ENCODE assay signal across 23 mouse cellular contexts in genomic region chr13:119679721-119680120, GRCm38 (mm10). TPM values are rescaled to one million over a fixed set of nuclear protein-coding genes. Genes with fewer than 3 reads are reported as not detected.
"Had no signal": no experiment of that assay in that cellular context is flagged by ENCODE, and none has a peak within 500 bp of the region (broad histone marks: within the 10 kb centered on the region; RNA-seq: fewer than 3 reads in every experiment).

No protein-coding gene starts in this region.

- ATAC-seq: intestine, embryonic 15.5 days had no signal

- H3K36me3 ChIP-seq: intestine, embryonic 15.5 days; kidney, embryonic 15.5 days; limb, embryonic 12.5 days; limb, embryonic 15.5 days; liver, embryonic 13.5 days; neural tube, embryonic 12.5 days; neural tube, embryonic 15.5 days had no signal

- H3K4me2 ChIP-seq: intestine, embryonic 15.5 days; kidney, embryonic 15.5 days; limb, embryonic 12.5 days; limb, embryonic 15.5 days; liver, embryonic 13.5 days; midbrain, embryonic 11.5 days; neural tube, embryonic 12.5 days; neural tube, embryonic 15.5 days had no signal

- H3K9ac ChIP-seq: intestine, embryonic 15.5 days; kidney, embryonic 15.5 days; limb, embryonic 12.5 days; limb, embryonic 15.5 days; liver, embryonic 13.5 days; neural tube, embryonic 12.5 days; neural tube, embryonic 15.5 days had no signal

- H3K9me3 ChIP-seq: intestine, embryonic 15.5 days; kidney, embryonic 15.5 days; limb, embryonic 12.5 days; limb, embryonic 15.5 days; liver, embryonic 13.5 days; neural tube, embryonic 12.5 days; neural tube, embryonic 15.5 days had no signal

- DNase-seq: kidney, adult 18-20 months; kidney, postnatal 10 days; kidney, postnatal 4 days; left cerebral cortex, postnatal 4 days; liver, embryonic 13.5 days; lung, adult 2 months; lung, postnatal 14 days; lung, postnatal 4 days; midbrain, embryonic 14.5 days; right cerebral cortex, adult 18-20 months; right cerebral cortex, postnatal 14 days; right cerebral cortex, postnatal 4 days; thymus, adult 2 months; thymus, postnatal 14 days; thymus, postnatal 4 days had no signal

- H3K27ac ChIP-seq: intestine, embryonic 15.5 days; kidney, embryonic 15.5 days; limb, embryonic 15.5 days; liver, embryonic 13.5 days; neural tube, embryonic 12.5 days; neural tube, embryonic 15.5 days had no signal

- H3K4me3 ChIP-seq: intestine, embryonic 15.5 days; kidney, embryonic 15.5 days; limb, embryonic 12.5 days; limb, embryonic 15.5 days; liver, embryonic 13.5 days; neural tube, embryonic 12.5 days; neural tube, embryonic 15.5 days had no signal

- H3K4me1 ChIP-seq: intestine, embryonic 15.5 days; limb, embryonic 15.5 days; liver, embryonic 13.5 days; neural tube, embryonic 12.5 days; neural tube, embryonic 15.5 days had no signal

- H3K27me3 ChIP-seq: intestine, embryonic 15.5 days; kidney, embryonic 15.5 days; limb, embryonic 12.5 days; limb, embryonic 15.5 days; liver, embryonic 13.5 days; neural tube, embryonic 12.5 days; neural tube, embryonic 15.5 days had no signal

RNA-seq across cellular contexts. Expression of gene Ccl28, which starts 56.1 kb away (rescaled TPM):
- polyA plus RNA-seq: limb, embryonic 15.5 days; liver, embryonic 13.5 days; liver, embryonic 16.5 days had no signal
